Mouse (Mus musculus) forebrain, embryonic 13.5 days (tissue): ENCODE data around the gene Hprt. TPM values are rescaled to one million over a fixed set of nuclear protein-coding genes. Genes with fewer than 3 reads are reported as not detected.
"Not testable (repeated sequence)": the region's sequence is repeated elsewhere in the genome, so short reads cannot be mapped to it uniquely, and the experiment has no call there.

Experiments used
- ATAC-seq: fragments of 200-750 bp; cut with Nextera tagmentation; 2 replicates; pipeline ENCODE4 v1.8.0; 2017
- H3K27ac ChIP-seq: fragments of 300-500 bp; sonication (generic); 2 replicates; pipeline ENCODE4 v1.5.1; 2015; ENCODE audit warnings: inconsistent platforms, mild to moderate bottlenecking, moderate library complexity
- H3K27me3 ChIP-seq: fragments of 300-500 bp; sonication (generic); 2 replicates; pipeline ENCODE4 v1.6.1; 2015; ENCODE audit warnings: mild to moderate bottlenecking, inconsistent platforms
- H3K36me3 ChIP-seq: fragments of 300-500 bp; sonication (generic); 2 replicates; pipeline ENCODE4 v1.6.1; 2015; ENCODE audit warnings: mild to moderate bottlenecking, inconsistent platforms; ENCODE audit not compliant: poor library complexity, severe bottlenecking
- H3K4me1 ChIP-seq: fragments of 300-500 bp; sonication (generic); 2 replicates; pipeline ENCODE4 v1.6.1; 2015; ENCODE audit warnings: inconsistent platforms
- H3K4me2 ChIP-seq: fragments of 300-500 bp; sonication (generic); 2 replicates; pipeline ENCODE4 v1.6.1; 2015; ENCODE audit warnings: inconsistent platforms, mild to moderate bottlenecking, moderate library complexity
- H3K4me3 ChIP-seq: fragments of 300-500 bp; sonication (generic); 2 replicates; pipeline ENCODE4 v1.5.1; 2015; ENCODE audit warnings: mild to moderate bottlenecking, inconsistent platforms
- H3K9ac ChIP-seq: fragments of 300-500 bp; sonication (generic); 2 replicates; pipeline ENCODE4 v1.6.1; 2015; ENCODE audit warnings: mild to moderate bottlenecking, inconsistent platforms
- H3K9me3 ChIP-seq: fragments of 300-500 bp; sonication (generic); replicated peaks from 2 replicates; pipeline ENCODE4 v1.6.1; 2016; ENCODE audit warnings: inconsistent platforms
- WGBS: fragments of 180-500 bp; shearing (Covaris S2); methylation state at CpG from one replicate; pipeline ENCODE4 v1.1.7; 2015; 5-methylcytosine and 5-hydroxymethylcytosine counted together
- polyA plus RNA-seq: library from polyadenylated mRNA; unstranded; fragments of >200 nt; fragmentation: Nextera tagmentation; extraction: Ambion mirVana; gene quantifications from 2 replicates; pipeline ENCODE4 v1.2.1, GENCODE M21; 2015

Gene Hprt
- polyA plus RNA-seq, 1 experiment from 2014 or later: 78.3 TPM

- H3K4me1 ChIP-seq, H3K9ac ChIP-seq, ATAC-seq, H3K27ac ChIP-seq, H3K9me3 ChIP-seq, H3K4me2 ChIP-seq, H3K27me3 ChIP-seq, H3K4me3 ChIP-seq, H3K36me3 ChIP-seq: not testable (repeated sequence)
- 59% methylated on average over 4 of the region's 4 CpGs for WGBS
Measured at GRCm38 (mm10) chrX:53004887-53005286, 16.9 kb downstream of the Hprt start.

DNA sequence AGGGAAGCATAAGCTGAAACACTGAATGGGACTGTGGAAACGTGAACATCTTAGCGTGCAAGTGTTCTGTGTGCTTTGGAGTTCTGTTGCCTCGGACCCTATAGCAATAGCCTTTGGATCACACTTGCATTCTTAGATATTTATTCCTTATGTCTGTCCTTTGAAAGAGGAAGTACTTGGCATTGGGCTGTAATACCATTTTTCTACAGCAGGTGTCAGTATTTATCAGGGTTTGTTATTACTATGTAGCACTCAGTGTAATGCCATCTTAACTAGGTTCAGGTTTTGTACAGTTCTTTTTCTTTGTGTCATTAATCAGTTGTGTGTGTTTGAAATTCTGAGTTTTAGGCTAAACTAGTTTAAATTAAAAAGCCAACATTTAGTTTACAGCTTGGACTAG lies 18.1 kb downstream of the Hprt start:
- H3K27me3 ChIP-seq: no peaks in the 10 kb centered on the region
- no peaks in the 10 kb centered on the region for H3K9me3 ChIP-seq
- no peak overlapping the region for H3K4me3 ChIP-seq
- H3K4me1 ChIP-seq: no peaks in the 10 kb centered on the region
- peak; percentile 43; the same call in 1 of the 2 replicates for ATAC-seq
- H3K4me2 ChIP-seq: no peak overlapping the region
- 42% methylated on average over 3 of the region's 3 CpGs for WGBS
- H3K9ac ChIP-seq: no peak overlapping the region
- peaks cover 1% of the 10 kb centered on the region for H3K36me3 ChIP-seq
- H3K27ac ChIP-seq: no peak overlapping the region

DNA sequence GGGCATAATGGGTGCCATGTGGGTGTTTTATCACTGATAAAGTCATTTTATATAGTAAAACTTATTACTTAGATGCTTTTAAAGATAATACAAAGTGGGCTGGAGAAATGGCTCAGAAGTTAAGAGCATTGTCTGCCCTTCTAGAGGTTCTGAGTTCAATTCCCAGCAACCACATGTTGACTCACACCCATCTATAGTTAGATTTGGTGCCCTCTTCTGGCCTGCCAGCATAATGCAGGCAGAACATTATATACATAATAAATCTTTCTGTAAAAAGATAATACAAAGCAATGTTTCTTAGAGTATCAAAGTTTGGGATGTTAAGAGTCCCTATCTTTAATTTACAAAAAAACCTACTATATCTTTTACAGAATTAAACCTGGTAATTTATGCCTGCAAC lies 27.6 kb downstream of the Hprt start:
- H3K4me2 ChIP-seq: no peak overlapping the region
- no peaks in the 10 kb centered on the region for H3K4me1 ChIP-seq
- H3K9ac ChIP-seq: no peak overlapping the region
- H3K9me3 ChIP-seq: no peaks in the 10 kb centered on the region
- peaks cover 14% of the 10 kb centered on the region; the same call in 1 of the 2 replicates for H3K36me3 ChIP-seq
- H3K27ac ChIP-seq: no peak overlapping the region
- H3K27me3 ChIP-seq: no peaks in the 10 kb centered on the region
- H3K4me3 ChIP-seq: no peak overlapping the region
- ATAC-seq: no peak

- no peaks in the 10 kb centered on the region for H3K27me3 ChIP-seq
- H3K36me3 ChIP-seq: no peaks in the 10 kb centered on the region
- H3K9me3 ChIP-seq: no peaks in the 10 kb centered on the region
- no peaks in the 10 kb centered on the region for H3K4me1 ChIP-seq
- no peak for ATAC-seq
- H3K4me2 ChIP-seq: no peak overlapping the region
- no peak overlapping the region for H3K4me3 ChIP-seq
- 78% methylated on average over 2 of the region's 2 CpGs for WGBS
- no peak overlapping the region for H3K27ac ChIP-seq
- H3K9ac ChIP-seq: no peak overlapping the region
Measured at GRCm38 (mm10) chrX:53023021-53023420, 35.1 kb downstream of the Hprt start.

DNA sequence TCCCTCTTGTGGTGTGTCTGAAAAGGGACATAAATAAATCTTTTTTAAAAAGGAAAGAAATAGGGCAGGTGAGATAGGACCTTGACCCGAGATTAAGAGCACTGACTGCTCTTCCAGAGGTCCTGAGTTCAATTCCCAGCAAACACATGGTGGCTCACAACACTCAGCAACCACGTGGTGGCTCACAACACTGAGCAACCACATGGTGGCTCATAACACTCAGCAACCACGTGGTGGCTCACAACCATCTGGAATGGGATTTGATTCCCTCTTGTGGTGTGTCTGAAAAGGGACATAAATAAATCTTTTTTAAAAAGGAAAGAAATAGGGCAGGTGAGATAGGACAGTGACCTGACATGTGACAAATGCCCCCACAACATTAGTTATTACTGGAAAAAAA lies 36.3 kb downstream of the Hprt start:
- H3K4me3 ChIP-seq, H3K4me2 ChIP-seq, H3K36me3 ChIP-seq, H3K27me3 ChIP-seq, H3K9ac ChIP-seq, H3K9me3 ChIP-seq, H3K27ac ChIP-seq, H3K4me1 ChIP-seq: not testable (repeated sequence)
- 22% methylated on average over 3 of the region's 3 CpGs for WGBS
- peak; percentile 51; the same call in 1 of the 2 replicates for ATAC-seq

- Histone ChIP-seq H3K4me1 (no peaks in the 10 kb centered on the region), H3K4me3 (no peak overlapping the region), H3K27me3 (no peaks in the 10 kb centered on the region), H3K9ac (no peak overlapping the region), H3K27ac (no peak overlapping the region), H3K9me3 (no peaks in the 10 kb centered on the region), H3K4me2 (no peak overlapping the region), H3K36me3 (no peaks in the 10 kb centered on the region)
- ATAC-seq: no peak
- WGBS: 79% methylated on average over 11 of the region's 11 CpGs
Measured at GRCm38 (mm10) chrX:53025471-53026223, 37.7 kb downstream of the Hprt start.

DNA sequence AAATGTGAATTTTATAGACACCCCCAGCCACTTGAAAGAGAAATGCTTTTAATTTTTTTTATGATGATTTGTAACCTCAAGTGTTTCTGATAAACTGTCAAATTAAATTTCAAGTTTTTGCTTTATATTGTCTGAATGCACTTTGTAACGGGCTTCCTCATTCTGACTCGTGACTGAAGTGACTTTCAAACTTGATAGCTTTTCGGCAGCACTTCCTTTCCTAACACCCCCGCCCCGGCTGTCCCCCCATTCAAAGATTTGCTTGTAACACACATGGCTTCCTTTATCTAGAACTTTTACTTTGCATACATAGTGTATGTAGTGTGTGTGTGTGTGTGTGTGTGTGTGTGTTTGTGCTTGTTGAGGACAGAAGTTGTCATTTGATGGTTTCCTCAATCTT lies 41.6 kb downstream of the Hprt start:
- H3K9me3 ChIP-seq: no peaks in the 10 kb centered on the region
- H3K9ac ChIP-seq: no peak overlapping the region
- H3K27me3 ChIP-seq: no peaks in the 10 kb centered on the region
- no peaks in the 10 kb centered on the region for H3K4me1 ChIP-seq
- no peak overlapping the region for H3K4me3 ChIP-seq
- no peaks in the 10 kb centered on the region for H3K36me3 ChIP-seq
- H3K4me2 ChIP-seq: no peak overlapping the region
- H3K27ac ChIP-seq: no peak overlapping the region
- WGBS: 78% methylated on average over 5 of the region's 5 CpGs
- no peak for ATAC-seq

GRCm38 (mm10) chrX:53038194-53038593 lies 50.3 kb downstream of the Hprt start:
- WGBS: 87% methylated on average over 4 of the region's 4 CpGs
- Histone ChIP-seq H3K9ac (no peak overlapping the region), H3K4me1 (no peaks in the 10 kb centered on the region), H3K4me3 (no peak overlapping the region), H3K4me2 (no peak overlapping the region), H3K27me3 (no peaks in the 10 kb centered on the region), H3K9me3 (no peaks in the 10 kb centered on the region), H3K36me3 (no peaks in the 10 kb centered on the region), H3K27ac (no peak overlapping the region)
- no peak for ATAC-seq

DNA sequence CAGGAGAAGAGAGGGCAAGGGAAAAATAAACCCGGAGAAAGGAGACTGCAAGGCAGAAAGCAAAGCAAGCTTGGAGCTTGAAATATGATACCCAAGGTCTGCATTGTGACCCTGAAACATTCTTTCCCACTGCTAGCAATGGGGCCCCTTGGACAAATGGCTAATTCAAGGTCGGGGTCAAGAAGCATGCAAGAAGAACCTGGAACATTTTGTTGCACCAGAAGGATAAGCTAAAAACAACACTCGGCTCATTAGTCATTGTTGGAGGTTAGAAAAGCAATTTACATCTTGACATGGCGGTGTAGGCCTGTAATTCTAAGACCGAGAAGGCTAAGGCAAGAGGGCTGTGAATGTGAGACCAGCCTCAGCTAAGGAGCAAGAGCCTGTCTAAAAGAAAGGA lies 51.7 kb downstream of the Hprt start:
- H3K27me3 ChIP-seq: no peaks in the 10 kb centered on the region
- no peak for ATAC-seq
- 64% methylated on average over 5 of the region's 5 CpGs for WGBS
- no peaks in the 10 kb centered on the region for H3K4me1 ChIP-seq
- H3K36me3 ChIP-seq: no peaks in the 10 kb centered on the region
- no peak overlapping the region for H3K4me2 ChIP-seq
- no peak overlapping the region for H3K9ac ChIP-seq
- no peak overlapping the region for H3K4me3 ChIP-seq
- H3K27ac ChIP-seq: no peak overlapping the region
- H3K9me3 ChIP-seq: no peaks in the 10 kb centered on the region

DNA sequence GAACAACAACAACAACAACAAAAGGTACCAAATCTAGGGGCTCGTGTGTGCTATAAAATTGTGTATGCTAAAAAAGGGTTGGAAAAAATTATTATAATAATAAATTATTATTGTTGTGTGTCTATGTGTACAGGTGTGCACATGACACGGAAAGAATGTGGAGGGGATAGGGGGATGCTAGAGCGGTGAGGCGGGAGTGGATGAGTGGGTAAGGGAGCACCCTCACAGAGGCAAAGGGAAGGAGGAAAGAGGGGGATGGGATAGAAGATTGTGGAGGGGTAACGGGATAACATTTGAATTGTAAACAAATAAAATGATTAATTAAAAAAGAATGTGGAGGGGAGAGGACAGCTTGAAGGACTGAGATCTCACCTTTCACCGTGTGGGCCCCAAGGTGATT lies 52.2 kb downstream of the Hprt start:
- 91% methylated on average over 6 of the region's 6 CpGs for WGBS
- H3K9ac ChIP-seq: no peak overlapping the region
- ATAC-seq: no peak
- no peak overlapping the region for H3K27ac ChIP-seq
- H3K36me3 ChIP-seq: no peaks in the 10 kb centered on the region
- H3K4me2 ChIP-seq: no peak overlapping the region
- no peaks in the 10 kb centered on the region for H3K27me3 ChIP-seq
- no peak overlapping the region for H3K4me3 ChIP-seq
- H3K9me3 ChIP-seq: no peaks in the 10 kb centered on the region
- no peaks in the 10 kb centered on the region for H3K4me1 ChIP-seq

GRCm38 (mm10) chrX:53041006-53041405 lies 53.1 kb downstream of the Hprt start:
- Histone ChIP-seq H3K27ac (no peak overlapping the region), H3K4me1 (no peaks in the 10 kb centered on the region), H3K27me3 (no peaks in the 10 kb centered on the region), H3K9me3 (no peaks in the 10 kb centered on the region), H3K4me2 (no peak overlapping the region), H3K9ac (no peak overlapping the region), H3K4me3 (no peak overlapping the region), H3K36me3 (no peaks in the 10 kb centered on the region)
- WGBS: 67% methylated on average over 6 of the region's 6 CpGs
- ATAC-seq: no peak

DNA sequence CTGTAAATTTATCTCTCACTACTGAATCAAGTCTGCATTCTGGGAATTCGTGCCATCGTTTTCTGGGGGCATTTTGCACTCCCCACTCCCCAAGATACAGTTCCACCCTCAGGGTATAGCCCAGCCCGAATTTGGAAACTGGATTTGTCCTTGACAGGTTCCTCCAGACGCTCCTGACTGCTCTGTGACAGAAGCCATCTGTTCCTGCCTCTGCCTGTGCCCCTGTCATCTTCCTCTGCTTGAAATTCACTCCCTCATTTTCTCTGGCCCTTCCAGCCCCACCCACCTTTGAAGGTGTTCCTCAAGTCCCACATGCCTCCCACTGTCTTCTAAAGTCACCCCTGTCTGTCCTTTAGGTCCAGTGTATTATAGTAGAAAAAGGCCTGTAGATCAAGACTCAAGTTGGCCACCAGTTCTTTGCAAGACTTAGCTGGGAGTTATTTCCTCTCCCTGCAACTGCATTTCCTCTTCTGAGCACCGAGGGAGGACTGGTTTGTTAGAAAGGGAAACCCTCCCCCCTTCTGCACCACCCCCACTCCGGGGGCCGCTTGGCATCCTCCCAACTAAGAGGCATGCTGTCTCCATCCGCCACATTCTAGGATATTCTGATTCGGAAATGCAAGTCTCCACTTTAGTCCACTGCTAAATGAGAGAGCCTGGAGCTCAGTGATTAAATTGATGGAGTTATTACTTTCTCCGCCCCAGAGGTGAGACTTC lies 57.4 kb downstream of the Hprt start:
- WGBS: 52% methylated on average over 10 of the region's 10 CpGs
- no peaks in the 10 kb centered on the region for H3K9me3 ChIP-seq
- H3K4me1 ChIP-seq: no peaks in the 10 kb centered on the region
- no peak overlapping the region for H3K4me2 ChIP-seq
- ATAC-seq: peak; percentile 58; the same call in 1 of the 2 replicates
- H3K9ac ChIP-seq: no peak overlapping the region
- no peaks in the 10 kb centered on the region for H3K36me3 ChIP-seq
- no peak overlapping the region for H3K4me3 ChIP-seq
- peak overlapping the region; percentile 19; the same call in 1 of the 2 replicates for H3K27ac ChIP-seq
- no peaks in the 10 kb centered on the region for H3K27me3 ChIP-seq
